Mouse (Mus musculus): ENCODE measurements at regions not wholly inside any gene's neighbourhood (a gene's known extent, or its start where the extent isn't known, plus 50 kb on each side); places are given as distances from the start of the nearest gene placed in this dataset.

- H3K4me3 ChIP-seq (ENCODE audit: low read depth, low read length) = no peak overlapping the region
- no peaks in the 10 kb centered on the region for H3K27me3 ChIP-seq (ENCODE audit: control insufficient read depth, insufficient read depth, low read length)
- no peak overlapping the region for H3K4me2 ChIP-seq (ENCODE audit: low read depth, low read length)
- WGBS = 50% methylated on average over 2 of the region's 2 CpGs
- no peaks in the 10 kb centered on the region for H3K9me3 ChIP-seq (ENCODE audit: control insufficient read depth, low read length)
- H3K36me3 ChIP-seq (ENCODE audit: control insufficient read depth, insufficient read depth, low read length) = no peaks in the 10 kb centered on the region
- no peak overlapping the region for H3K9ac ChIP-seq (replicated peaks; ENCODE audit: low read depth, low read length)
- no peaks in the 10 kb centered on the region for H3K4me1 ChIP-seq (ENCODE audit: control insufficient read depth, insufficient read depth, low read length)
- H3K27ac ChIP-seq (ENCODE audit: low read depth, low read length) = no peak overlapping the region
- no peak for ATAC-seq (ENCODE audit: low read depth)
These were observed 276.8 kb upstream of the Olfm3 start for GRCm38 (mm10) chr3:114627103-114627502.

- Histone ChIP-seq H3K9me3 (ENCODE audit: control insufficient read depth, low read length) (no peaks in the 10 kb centered on the region), H3K4me1 (ENCODE audit: control insufficient read depth, insufficient read depth, low read length) (no peaks in the 10 kb centered on the region), H3K36me3 (ENCODE audit: control insufficient read depth, insufficient read depth, low read length) (no peaks in the 10 kb centered on the region), H3K4me3 (ENCODE audit: low read depth, low read length) (no peak overlapping the region), H3K9ac (replicated peaks; ENCODE audit: low read depth, low read length) (no peak overlapping the region), H3K27me3 (ENCODE audit: control insufficient read depth, insufficient read depth, low read length) (no peaks in the 10 kb centered on the region), H3K27ac (ENCODE audit: low read depth, low read length) (no peak overlapping the region), H3K4me2 (ENCODE audit: low read depth, low read length) (no peak overlapping the region)
- WGBS = 53% methylated on average over 2 of the region's 2 CpGs
- ATAC-seq (ENCODE audit: low read depth) = no peak
These were observed 268.5 kb upstream of the Olfm3 start for GRCm38 (mm10) chr3:114635362-114635761.

- Histone ChIP-seq H3K4me2 (ENCODE audit: low read depth, low read length) (no peak overlapping the region), H3K4me1 (ENCODE audit: control insufficient read depth, insufficient read depth, low read length) (no peaks in the 10 kb centered on the region), H3K4me3 (ENCODE audit: low read depth, low read length) (no peak overlapping the region), H3K27me3 (ENCODE audit: control insufficient read depth, insufficient read depth, low read length) (no peaks in the 10 kb centered on the region), H3K9me3 (ENCODE audit: control insufficient read depth, low read length) (no peaks in the 10 kb centered on the region), H3K36me3 (ENCODE audit: control insufficient read depth, insufficient read depth, low read length) (no peaks in the 10 kb centered on the region), H3K27ac (ENCODE audit: low read depth, low read length) (no peak overlapping the region), H3K9ac (replicated peaks; ENCODE audit: low read depth, low read length) (no peak overlapping the region)
- ATAC-seq (ENCODE audit: low read depth) = no peak
- 80% methylated on average over 3 of the region's 3 CpGs for WGBS
These were observed 255.9 kb upstream of the Olfm3 start for GRCm38 (mm10) chr3:114647957-114648356.

GRCm38 (mm10) chr3:114697946-114698345 lies 205.9 kb upstream of the Olfm3 start:
- H3K27me3 ChIP-seq (ENCODE audit: control insufficient read depth, insufficient read depth, low read length) = no peaks in the 10 kb centered on the region
- no peaks in the 10 kb centered on the region for H3K9me3 ChIP-seq (ENCODE audit: control insufficient read depth, low read length)
- no peaks in the 10 kb centered on the region for H3K36me3 ChIP-seq (ENCODE audit: control insufficient read depth, insufficient read depth, low read length)
- 54% methylated on average over 2 of the region's 2 CpGs for WGBS
- no peak overlapping the region for H3K4me3 ChIP-seq (ENCODE audit: low read depth, low read length)
- ATAC-seq (ENCODE audit: low read depth) = peak; percentile 85; the same call in 1 of the 2 replicates
- no peak overlapping the region for H3K4me2 ChIP-seq (ENCODE audit: low read depth, low read length)
- no peaks in the 10 kb centered on the region for H3K4me1 ChIP-seq (ENCODE audit: control insufficient read depth, insufficient read depth, low read length)
- no peak overlapping the region for H3K27ac ChIP-seq (ENCODE audit: low read depth, low read length)
- H3K9ac ChIP-seq (replicated peaks; ENCODE audit: low read depth, low read length) = no peak overlapping the region

- no peaks in the 10 kb centered on the region for H3K36me3 ChIP-seq (ENCODE audit: control insufficient read depth, insufficient read depth, low read length)
- no peaks in the 10 kb centered on the region for H3K9me3 ChIP-seq (ENCODE audit: control insufficient read depth, low read length)
- no peak for ATAC-seq (ENCODE audit: low read depth)
- no peak overlapping the region for H3K27ac ChIP-seq (ENCODE audit: low read depth, low read length)
- H3K4me2 ChIP-seq (ENCODE audit: low read depth, low read length) = no peak overlapping the region
- H3K4me3 ChIP-seq (ENCODE audit: low read depth, low read length) = no peak overlapping the region
- H3K4me1 ChIP-seq (ENCODE audit: control insufficient read depth, insufficient read depth, low read length) = no peaks in the 10 kb centered on the region
- H3K9ac ChIP-seq (replicated peaks; ENCODE audit: low read depth, low read length) = no peak overlapping the region
- 94% methylated on average over 1 of the region's 1 CpGs for WGBS
- H3K27me3 ChIP-seq (ENCODE audit: control insufficient read depth, insufficient read depth, low read length) = no peaks in the 10 kb centered on the region
These were observed 178.7 kb upstream of the Olfm3 start for GRCm38 (mm10) chr3:114725131-114725530.

GRCm38 (mm10) chr3:114736426-114736825 lies 167.5 kb upstream of the Olfm3 start:
- WGBS = 84% methylated on average over 2 of the region's 2 CpGs

GRCm38 (mm10) chr3:114744206-114744605 lies 159.7 kb upstream of the Olfm3 start:
- Histone ChIP-seq H3K4me1 (ENCODE audit: control insufficient read depth, insufficient read depth, low read length) (no peaks in the 10 kb centered on the region), H3K9me3 (ENCODE audit: control insufficient read depth, low read length) (no peaks in the 10 kb centered on the region), H3K9ac (replicated peaks; ENCODE audit: low read depth, low read length) (no peak overlapping the region), H3K27me3 (ENCODE audit: control insufficient read depth, insufficient read depth, low read length) (no peaks in the 10 kb centered on the region), H3K4me3 (ENCODE audit: low read depth, low read length) (no peak overlapping the region), H3K27ac (ENCODE audit: low read depth, low read length) (no peak overlapping the region), H3K36me3 (ENCODE audit: control insufficient read depth, insufficient read depth, low read length) (no peaks in the 10 kb centered on the region), H3K4me2 (ENCODE audit: low read depth, low read length) (no peak overlapping the region)
- 83% methylated on average over 1 of the region's 1 CpGs for WGBS
- ATAC-seq (ENCODE audit: low read depth) = no peak

More at GRCm38 (mm10) chr3:114736426-114736825, 167.5 kb upstream of the Olfm3 start:
- H3K27ac ChIP-seq (ENCODE audit: low read depth, low read length) = no peak overlapping the region
- H3K36me3 ChIP-seq (ENCODE audit: control insufficient read depth, insufficient read depth, low read length) = no peaks in the 10 kb centered on the region
- H3K9ac ChIP-seq (replicated peaks; ENCODE audit: low read depth, low read length) = no peak overlapping the region
- ATAC-seq (ENCODE audit: low read depth) = no peak
- no peaks in the 10 kb centered on the region for H3K4me1 ChIP-seq (ENCODE audit: control insufficient read depth, insufficient read depth, low read length)
- no peaks in the 10 kb centered on the region for H3K27me3 ChIP-seq (ENCODE audit: control insufficient read depth, insufficient read depth, low read length)
- H3K4me3 ChIP-seq (ENCODE audit: low read depth, low read length) = no peak overlapping the region
- H3K9me3 ChIP-seq (ENCODE audit: control insufficient read depth, low read length) = no peaks in the 10 kb centered on the region
- H3K4me2 ChIP-seq (ENCODE audit: low read depth, low read length) = no peak overlapping the region

GRCm38 (mm10) chr3:114745131-114745530 lies 158.7 kb upstream of the Olfm3 start:
- H3K4me2 ChIP-seq (ENCODE audit: low read depth, low read length) = no peak overlapping the region
- no peaks in the 10 kb centered on the region for H3K9me3 ChIP-seq (ENCODE audit: control insufficient read depth, low read length)
- ATAC-seq (ENCODE audit: low read depth) = no peak

GRCm38 (mm10) chr3:114757313-114757712 lies 146.6 kb upstream of the Olfm3 start:
- Histone ChIP-seq H3K4me3 (ENCODE audit: low read depth, low read length) (no peak overlapping the region), H3K9me3 (ENCODE audit: control insufficient read depth, low read length) (no peaks in the 10 kb centered on the region), H3K36me3 (ENCODE audit: control insufficient read depth, insufficient read depth, low read length) (no peaks in the 10 kb centered on the region), H3K27ac (ENCODE audit: low read depth, low read length) (no peak overlapping the region), H3K9ac (replicated peaks; ENCODE audit: low read depth, low read length) (no peak overlapping the region), H3K4me1 (ENCODE audit: control insufficient read depth, insufficient read depth, low read length) (no peaks in the 10 kb centered on the region), H3K4me2 (ENCODE audit: low read depth, low read length) (no peak overlapping the region), H3K27me3 (ENCODE audit: control insufficient read depth, insufficient read depth, low read length) (no peaks in the 10 kb centered on the region)
- 87% methylated on average over 4 of the region's 4 CpGs for WGBS
- ATAC-seq (ENCODE audit: low read depth) = no peak

More at GRCm38 (mm10) chr3:114745131-114745530, 158.7 kb upstream of the Olfm3 start:
- no peaks in the 10 kb centered on the region for H3K27me3 ChIP-seq (ENCODE audit: control insufficient read depth, insufficient read depth, low read length)
- H3K27ac ChIP-seq (ENCODE audit: low read depth, low read length) = no peak overlapping the region
- no peak overlapping the region for H3K9ac ChIP-seq (replicated peaks; ENCODE audit: low read depth, low read length)
- H3K36me3 ChIP-seq (ENCODE audit: control insufficient read depth, insufficient read depth, low read length) = no peaks in the 10 kb centered on the region
- H3K4me1 ChIP-seq (ENCODE audit: control insufficient read depth, insufficient read depth, low read length) = no peaks in the 10 kb centered on the region
- H3K4me3 ChIP-seq (ENCODE audit: low read depth, low read length) = no peak overlapping the region

- no peaks in the 10 kb centered on the region for H3K27me3 ChIP-seq (ENCODE audit: control insufficient read depth, insufficient read depth, low read length)
- H3K9ac ChIP-seq (replicated peaks; ENCODE audit: low read depth, low read length) = no peak overlapping the region
- no peak overlapping the region for H3K27ac ChIP-seq (ENCODE audit: low read depth, low read length)
- H3K4me3 ChIP-seq (ENCODE audit: low read depth, low read length) = no peak overlapping the region
- 89% methylated on average over 3 of the region's 3 CpGs for WGBS
- H3K4me2 ChIP-seq (ENCODE audit: low read depth, low read length) = no peak overlapping the region
- H3K4me1 ChIP-seq (ENCODE audit: control insufficient read depth, insufficient read depth, low read length) = no peaks in the 10 kb centered on the region
- H3K9me3 ChIP-seq (ENCODE audit: control insufficient read depth, low read length) = no peaks in the 10 kb centered on the region
- ATAC-seq (ENCODE audit: low read depth) = no peak
- H3K36me3 ChIP-seq (ENCODE audit: control insufficient read depth, insufficient read depth, low read length) = no peaks in the 10 kb centered on the region
These were observed 145.3 kb upstream of the Olfm3 start for GRCm38 (mm10) chr3:114758592-114758991.

Measured in neural tube, embryonic 14.5 days (tissue).